Mouse (Mus musculus): ENCODE measurements around the gene Sp3.
"Not testable (repeated sequence)": the region's sequence is repeated elsewhere in the genome, so short reads cannot be mapped to it uniquely, and the experiment has no call there.

Gene Sp3

DNA sequence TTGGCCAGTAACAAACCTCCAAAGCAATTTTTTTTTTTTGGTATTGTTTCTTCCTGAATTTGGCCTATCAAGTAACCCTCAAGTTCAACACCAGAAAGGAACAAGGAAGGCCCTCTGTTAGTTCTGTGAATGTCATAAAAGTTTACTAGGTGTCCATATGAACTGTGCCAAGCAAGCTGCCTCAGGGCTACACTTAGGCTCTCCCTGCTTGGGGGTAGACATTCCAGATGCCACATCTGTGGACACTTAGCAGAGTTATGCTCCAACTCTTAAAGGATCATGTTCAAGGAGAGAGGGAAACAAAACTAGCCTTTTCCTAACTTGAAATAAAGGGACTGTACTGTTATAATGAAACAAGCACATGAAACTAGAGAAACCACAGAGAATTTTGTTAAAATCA is 48.1 kb downstream of the Sp3 start:
- no peak for DNase-seq (ENCODE audit: extremely low read depth, insufficient read length, low spot score)

DNA sequence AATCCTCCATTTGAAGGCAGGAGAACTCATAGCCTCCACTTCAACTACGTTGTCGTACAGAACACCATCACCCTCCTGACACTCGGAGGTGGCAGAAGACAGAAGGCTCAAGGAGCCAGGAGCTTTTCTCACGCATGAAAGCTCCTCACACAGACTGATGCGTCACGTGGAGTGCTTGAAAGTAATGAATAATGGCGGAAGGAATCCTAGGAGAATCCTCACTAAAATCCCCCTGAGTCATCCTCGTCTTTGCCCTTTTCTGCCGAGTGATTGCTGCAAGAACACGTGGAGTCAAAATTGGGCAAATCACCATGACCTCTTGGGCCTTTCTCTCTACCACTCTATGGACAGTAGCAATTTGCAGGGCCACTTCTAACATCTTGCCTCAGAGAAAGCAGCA is 55.3 kb downstream of the Sp3 start:
- no peak for DNase-seq (ENCODE audit: extremely low read depth, insufficient read length, low spot score)

- DNase-seq (ENCODE audit: extremely low read depth, insufficient read length, low spot score), result no peak
Observed at GRCm38 (mm10) chr2:72916170-72916569, 64.1 kb downstream of the Sp3 start.

- no peak for DNase-seq (ENCODE audit: extremely low read depth, insufficient read length, low spot score)
Observed at GRCm38 (mm10) chr2:72915245-72915930, 64.9 kb downstream of the Sp3 start.

DNA sequence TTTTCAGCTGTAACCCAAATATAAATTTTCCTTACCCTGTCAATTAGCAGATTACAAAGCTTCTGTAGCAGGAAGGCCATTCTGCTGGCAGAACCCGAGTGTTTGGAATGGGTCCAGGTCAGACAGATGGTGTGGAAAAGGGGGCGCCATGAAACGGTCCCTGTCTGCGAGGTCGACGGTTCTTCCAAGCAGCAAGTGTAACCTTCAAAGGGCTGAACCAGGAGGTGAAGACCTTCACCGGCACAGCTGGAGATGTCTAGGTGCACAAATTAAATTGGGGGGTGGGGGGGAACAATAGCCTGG is 66.8 kb downstream of the Sp3 start:
- DNase-seq (ENCODE audit: extremely low read depth, insufficient read length, low spot score), result no peak

DNA sequence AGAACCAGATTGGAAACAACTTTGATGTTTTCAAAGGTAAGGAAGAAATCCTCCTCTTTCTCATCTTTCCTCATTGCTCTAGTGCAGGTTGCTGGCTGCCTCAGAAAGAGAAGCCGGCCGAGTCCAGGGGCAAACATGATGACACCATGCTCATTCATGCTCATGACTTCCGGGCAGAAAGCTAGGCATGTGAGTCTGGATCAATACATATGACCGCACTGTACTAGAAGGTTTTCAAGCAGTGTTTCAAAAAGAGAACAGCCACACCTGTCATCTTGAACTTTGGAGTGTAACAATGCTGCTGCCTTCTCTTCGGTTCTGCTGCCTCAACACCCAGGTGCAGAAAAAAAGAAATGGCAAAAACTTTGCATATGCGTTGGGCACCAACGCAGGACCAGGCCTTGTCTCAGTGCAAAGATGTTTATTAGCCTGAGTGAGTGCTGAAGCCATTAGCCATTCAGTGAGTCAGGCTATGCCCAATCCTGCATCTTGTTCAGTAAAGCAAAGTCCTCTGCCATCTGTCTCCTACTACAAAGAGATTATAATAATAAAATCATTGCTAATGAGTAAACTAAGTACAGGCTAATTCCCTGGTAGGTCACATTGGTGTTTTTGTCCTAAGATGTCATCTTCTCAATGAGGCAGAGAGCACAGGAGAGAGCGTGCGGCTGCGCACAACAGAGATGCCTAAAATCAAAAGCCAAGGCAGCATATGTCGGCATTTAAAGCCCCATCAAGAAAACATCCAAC is 67.4 kb downstream of the Sp3 start:
- DNase-seq (ENCODE audit: extremely low read depth, insufficient read length, low spot score), result no peak

GRCm38 (mm10) chr2:72911527-72911926 is 68.7 kb downstream of the Sp3 start:
- DNase-seq (ENCODE audit: extremely low read depth, insufficient read length, low spot score), result no peak

DNA sequence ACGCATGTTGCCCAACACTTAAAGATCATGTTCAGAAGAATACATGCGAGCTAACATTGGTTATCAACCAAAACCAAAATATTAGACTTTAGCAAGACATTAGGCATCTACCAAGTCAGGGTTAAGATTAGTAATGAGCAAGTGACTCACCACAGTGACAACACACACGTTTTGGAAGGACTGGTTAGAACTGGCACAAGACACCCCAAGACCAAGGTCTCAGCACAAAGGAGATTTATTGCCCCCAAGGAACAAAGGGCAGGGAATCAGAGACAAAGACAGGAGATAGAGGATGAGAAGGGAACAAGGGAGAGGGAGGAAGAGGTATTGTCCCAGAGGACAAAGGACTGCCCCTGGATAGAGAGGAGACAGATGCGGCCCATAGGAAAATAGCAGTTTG is 71.2 kb downstream of the Sp3 start:
- no peak for DNase-seq (ENCODE audit: extremely low read depth, insufficient read length, low spot score)

DNA sequence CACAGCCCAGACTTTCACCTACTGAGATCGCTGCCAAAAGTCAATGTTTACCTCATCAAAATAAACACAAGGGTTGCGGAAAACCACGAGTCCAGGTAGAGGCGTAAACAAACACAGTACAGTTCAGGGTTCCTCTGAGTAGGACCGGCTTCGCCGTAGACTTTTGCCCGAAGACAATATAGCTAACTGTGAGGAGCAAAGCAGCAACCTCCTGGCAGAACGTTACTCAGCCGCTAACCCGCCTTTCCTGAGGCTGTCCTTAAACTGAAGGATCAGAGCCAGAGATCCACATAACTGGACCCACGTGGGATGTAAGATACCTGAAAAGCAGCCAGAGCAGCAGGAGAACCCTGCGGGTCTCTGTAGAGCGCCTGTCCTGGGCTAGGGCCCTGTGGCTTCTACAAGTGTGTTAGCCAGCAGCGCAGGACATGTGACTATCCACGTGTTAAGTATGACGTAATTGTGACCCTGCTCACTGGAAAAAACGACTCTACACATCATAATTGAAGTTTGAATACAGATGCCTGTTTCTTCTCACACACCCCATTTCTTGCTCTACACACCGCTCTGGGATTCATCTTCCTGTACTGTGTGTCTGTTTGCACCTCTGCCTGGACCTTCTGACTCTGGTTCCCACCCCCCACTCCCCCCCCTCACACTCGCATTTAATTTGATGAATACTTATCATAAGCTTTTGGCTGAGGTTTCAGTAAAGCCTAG is 71.9 kb downstream of the Sp3 start:
- no peak for DNase-seq (ENCODE audit: extremely low read depth, insufficient read length, low spot score)

DNA sequence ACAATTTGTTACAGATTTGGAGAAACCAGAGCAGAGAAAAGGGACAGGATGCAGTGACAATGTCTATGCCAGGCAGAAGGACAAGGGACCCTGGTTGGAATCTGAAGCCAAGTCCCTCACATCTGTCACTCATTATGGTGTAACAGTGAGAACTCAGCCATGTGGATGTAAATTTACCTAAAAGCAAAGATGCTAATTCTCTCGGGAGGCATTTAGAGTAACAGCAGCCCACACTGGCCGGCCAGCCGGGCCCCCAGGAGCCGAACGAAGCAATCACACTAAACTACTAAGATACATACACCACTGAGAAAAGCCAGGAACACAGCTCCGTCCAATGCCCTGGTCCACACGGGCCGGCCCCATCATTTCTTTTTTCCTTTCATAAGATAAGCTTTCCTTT is 73.5 kb downstream of the Sp3 start:
- no peak for DNase-seq (ENCODE audit: extremely low read depth, insufficient read length, low spot score)

DNA sequence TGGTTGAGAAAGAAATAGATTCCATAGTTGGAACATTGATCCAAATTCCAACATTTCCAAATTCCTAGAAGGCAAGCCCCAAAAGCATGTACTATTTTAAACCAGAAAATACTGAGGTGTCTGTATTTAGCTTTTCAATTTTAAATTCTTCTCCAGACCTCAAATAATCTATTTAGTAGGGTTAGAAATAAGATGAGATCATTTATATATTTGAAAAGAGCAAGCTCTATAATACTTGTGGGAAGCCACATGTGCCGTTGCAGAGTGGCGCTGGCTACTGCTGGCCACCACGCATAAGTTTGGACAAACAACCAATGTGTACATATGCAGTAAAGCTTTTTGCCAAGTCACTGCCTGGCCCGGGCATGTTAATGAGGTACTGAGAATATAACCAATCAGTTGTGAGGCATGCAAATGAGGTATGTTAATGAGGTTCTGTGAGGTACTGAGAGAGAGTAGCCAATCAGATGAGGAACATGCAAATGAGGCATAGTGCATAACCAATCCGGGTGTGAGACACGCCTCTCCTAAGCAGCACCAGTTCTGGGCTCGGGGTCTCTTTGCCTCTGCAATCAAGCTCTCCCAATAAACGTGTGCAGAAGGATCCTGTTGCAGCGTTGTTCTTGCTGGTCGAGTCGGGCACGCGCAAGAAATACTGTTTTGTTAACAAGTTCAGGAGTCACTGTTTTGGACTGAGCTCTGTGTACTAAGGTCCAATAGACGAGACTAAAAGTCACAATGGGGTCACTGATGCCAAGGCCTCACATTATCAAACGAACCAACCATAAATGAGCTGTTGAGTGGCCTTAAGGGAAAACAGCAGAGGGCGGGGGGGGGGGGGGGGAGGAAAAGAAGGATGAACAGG is 77.2 kb downstream of the Sp3 start:
- DNase-seq (ENCODE audit: extremely low read depth, insufficient read length, low spot score), result not testable (repeated sequence)

DNA sequence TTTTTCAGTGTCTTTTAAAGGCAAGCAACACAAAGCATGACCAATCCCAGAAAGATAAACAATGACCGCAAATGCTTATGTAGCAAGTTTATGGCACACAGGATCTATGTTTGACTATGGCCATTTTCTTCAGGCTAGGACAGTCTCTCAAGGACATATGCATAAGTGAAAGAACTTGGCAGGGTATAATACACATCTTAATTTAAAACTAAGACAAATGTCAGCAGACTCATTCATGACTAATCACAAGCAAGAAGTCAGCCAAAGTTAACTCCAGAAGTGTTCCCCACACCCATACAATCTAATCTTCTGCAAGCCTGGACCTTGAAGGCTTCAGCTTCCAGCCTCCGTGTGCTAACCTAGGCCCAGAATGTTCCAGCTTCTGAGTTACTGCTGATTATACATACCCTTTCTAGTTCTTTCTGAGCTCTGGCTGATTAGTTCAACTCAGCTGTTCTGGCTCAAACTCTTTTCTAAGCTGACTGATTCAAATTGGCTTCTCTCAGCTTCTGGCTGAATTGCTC is 81.4 kb downstream of the Sp3 start:
- DNase-seq (ENCODE audit: extremely low read depth, insufficient read length, low spot score), result no peak

- DNase-seq (ENCODE audit: extremely low read depth, insufficient read length, low spot score), result no peak
Observed at GRCm38 (mm10) chr2:72898094-72898781, 82.0 kb downstream of the Sp3 start.

DNA sequence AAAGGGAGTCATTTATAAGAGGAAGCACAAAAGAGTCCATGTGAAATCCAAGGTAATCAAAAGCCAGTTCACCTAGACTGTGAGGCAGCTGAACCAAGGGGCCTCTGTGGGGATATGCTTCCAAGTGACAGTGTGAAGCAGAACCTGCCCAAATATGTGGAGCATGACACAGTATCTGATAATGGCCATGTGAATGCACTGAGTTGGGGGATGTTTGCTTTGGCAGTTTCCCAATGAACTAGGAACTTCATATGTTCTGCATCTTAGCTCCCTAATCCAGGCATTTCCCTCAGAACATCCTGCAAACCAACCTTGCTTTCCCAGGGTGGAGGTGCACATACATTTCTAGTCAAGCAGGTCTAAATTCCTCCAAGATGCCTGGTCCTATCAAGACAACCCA is 90.4 kb downstream of the Sp3 start:
- no peak for DNase-seq (ENCODE audit: extremely low read depth, insufficient read length, low spot score)
